Mouse (Mus musculus) limb, embryonic 15.5 days (tissue): Measurements from ENCODE around the gene Antxr1. TPM values are rescaled to one million over a fixed set of nuclear protein-coding genes. Genes with fewer than 3 reads are reported as not detected.

ENCODE experiments used
- ATAC-seq: fragments of 200-750 bp; cut with Nextera tagmentation; 2 replicates; pipeline ENCODE4 v1.8.0; 2017; ENCODE audit warnings: low read depth, moderate TSS enrichment; ENCODE audit not compliant: insufficient number of reproducible peaks, low FRiP score, low TSS enrichment
- H3K27ac ChIP-seq: fragments of 300-500 bp; sonication (generic); 2 replicates; pipeline ENCODE4 v1.5.1; 2015; ENCODE audit warnings: moderate library complexity, mild to moderate bottlenecking, inconsistent platforms
- H3K27me3 ChIP-seq: fragments of 300-500 bp; sonication (generic); 2 replicates; pipeline ENCODE4 v1.6.1; 2015; ENCODE audit warnings: inconsistent platforms
- H3K36me3 ChIP-seq: fragments of 300-500 bp; sonication (generic); 2 replicates; pipeline ENCODE4 v1.6.1; 2015; ENCODE audit warnings: inconsistent platforms
- H3K4me1 ChIP-seq: fragments of 300-500 bp; sonication (generic); 2 replicates; pipeline ENCODE4 v1.6.1; 2015; ENCODE audit warnings: inconsistent platforms
- H3K4me2 ChIP-seq: fragments of 300-500 bp; sonication (generic); 2 replicates; pipeline ENCODE4 v1.6.1; 2015; ENCODE audit warnings: mild to moderate bottlenecking, inconsistent platforms
- H3K4me3 ChIP-seq: fragments of 300-500 bp; sonication (generic); 2 replicates; pipeline ENCODE4 v1.5.1; 2015; ENCODE audit warnings: mild to moderate bottlenecking, inconsistent platforms
- H3K9ac ChIP-seq: fragments of 300-500 bp; sonication (generic); 2 replicates; pipeline ENCODE4 v1.6.1; 2015; ENCODE audit warnings: inconsistent platforms
- H3K9me3 ChIP-seq: fragments of 300-500 bp; sonication (generic); 2 replicates; pipeline ENCODE4 v1.6.1; 2016; ENCODE audit warnings: inconsistent platforms
- WGBS: fragments of 180-500 bp; shearing (Covaris S2); methylation state at CpG from one replicate; pipeline ENCODE4 v1.1.7; 2015; 5-methylcytosine and 5-hydroxymethylcytosine counted together
- polyA plus RNA-seq: library from polyadenylated mRNA; unstranded; fragments of >200 nt; fragmentation: Nextera tagmentation; extraction: Ambion mirVana; gene quantifications from 2 replicates; pipeline ENCODE4 v1.2.1, GENCODE M21; 2015

The Antxr1 gene
- polyA plus RNA-seq, 1 experiment from 2014 or later = 21.7 TPM

DNA sequence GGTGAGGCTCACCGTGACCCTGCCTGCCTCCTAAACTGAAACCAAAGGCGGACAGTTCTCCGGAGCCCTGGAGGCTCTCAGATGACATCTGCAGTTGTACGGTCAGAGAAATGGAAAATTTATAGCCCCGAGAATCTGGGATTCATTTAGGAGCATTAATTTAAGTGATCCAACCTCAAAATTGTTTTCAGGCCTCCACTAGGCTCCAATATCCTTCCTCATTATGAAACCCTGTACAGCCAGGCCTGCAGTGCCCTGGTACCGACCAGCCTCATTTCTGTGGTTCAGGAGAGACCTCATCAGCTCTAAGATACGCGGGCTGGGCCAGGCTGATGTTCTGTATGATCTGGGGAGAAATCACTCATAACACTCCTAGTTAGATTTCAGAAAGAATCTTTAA, 184.2 kb downstream of the Antxr1 start:
- ATAC-seq = no peak
- H3K4me3 ChIP-seq = no peak overlapping the region
- H3K4me2 ChIP-seq = no peak overlapping the region
- H3K9ac ChIP-seq = no peak overlapping the region
- H3K36me3 ChIP-seq = peaks cover 7% of the 10 kb centered on the region
- H3K4me1 ChIP-seq = peaks cover 38% of the 10 kb centered on the region
- H3K27ac ChIP-seq = peak overlapping the region; percentile 47; the same call in 1 of the 2 replicates
- H3K27me3 ChIP-seq = no peaks in the 10 kb centered on the region
- 47% methylated on average over 8 of the region's 8 CpGs for WGBS
- H3K9me3 ChIP-seq = no peaks in the 10 kb centered on the region

DNA sequence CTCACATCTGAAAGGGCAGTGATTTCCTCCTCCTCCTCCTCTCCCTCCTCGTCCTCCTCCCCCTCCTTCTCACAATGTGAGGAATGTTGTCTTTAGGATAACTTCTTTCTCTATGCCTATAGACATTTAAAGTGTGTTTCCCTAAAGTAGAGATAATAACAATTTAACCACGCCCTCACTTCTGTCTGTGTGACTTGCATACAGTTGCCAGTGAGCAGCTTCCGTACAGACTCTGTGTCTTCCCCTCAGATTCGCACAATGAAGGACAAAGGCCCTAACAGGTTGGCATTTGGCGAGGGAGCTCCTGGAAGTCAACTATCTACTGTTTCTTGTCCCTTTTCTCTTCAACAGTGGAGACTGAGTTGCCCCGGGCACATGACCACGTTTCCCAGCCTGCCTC, 185.2 kb downstream of the Antxr1 start:
- Histone ChIP-seq H3K27me3 (no peaks in the 10 kb centered on the region), H3K4me1 (peaks cover 38% of the 10 kb centered on the region), H3K9ac (no peak overlapping the region), H3K27ac (no peak overlapping the region), H3K36me3 (peaks cover 7% of the 10 kb centered on the region), H3K4me3 (no peak overlapping the region), H3K4me2 (no peak overlapping the region), H3K9me3 (no peaks in the 10 kb centered on the region)
- ATAC-seq = no peak
- 83% methylated on average over 7 of the region's 7 CpGs for whole genome bisulfite sequencing

DNA sequence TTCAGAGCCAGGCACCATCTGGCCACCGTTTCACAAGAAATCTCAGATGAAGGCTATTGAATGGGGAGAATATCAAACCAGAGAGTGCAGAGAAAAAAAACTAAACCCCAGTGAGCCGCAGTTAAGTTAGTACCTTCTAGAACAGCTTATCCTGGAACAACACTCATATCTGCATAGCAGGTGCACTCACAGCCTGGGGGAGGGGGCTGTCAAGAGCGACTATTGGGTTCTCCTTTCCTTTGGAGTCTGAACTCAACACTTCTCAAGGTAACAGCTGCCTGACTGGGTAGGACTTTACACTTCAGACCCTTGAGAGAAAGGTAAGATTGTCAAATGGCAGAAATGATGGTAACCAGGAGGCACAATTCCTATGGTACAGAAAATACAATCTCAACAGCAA, 187.7 kb downstream of the Antxr1 start:
- ATAC-seq = no peak
- Histone ChIP-seq H3K4me3 (no peak overlapping the region), H3K9me3 (no peaks in the 10 kb centered on the region), H3K36me3 (no peaks in the 10 kb centered on the region; the same call in 1 of the 2 replicates), H3K27ac (no peak overlapping the region), H3K4me1 (peaks cover 40% of the 10 kb centered on the region), H3K4me2 (no peak overlapping the region), H3K9ac (no peak overlapping the region), H3K27me3 (no peaks in the 10 kb centered on the region)
- WGBS = 55% methylated on average over 3 of the region's 3 CpGs

DNA sequence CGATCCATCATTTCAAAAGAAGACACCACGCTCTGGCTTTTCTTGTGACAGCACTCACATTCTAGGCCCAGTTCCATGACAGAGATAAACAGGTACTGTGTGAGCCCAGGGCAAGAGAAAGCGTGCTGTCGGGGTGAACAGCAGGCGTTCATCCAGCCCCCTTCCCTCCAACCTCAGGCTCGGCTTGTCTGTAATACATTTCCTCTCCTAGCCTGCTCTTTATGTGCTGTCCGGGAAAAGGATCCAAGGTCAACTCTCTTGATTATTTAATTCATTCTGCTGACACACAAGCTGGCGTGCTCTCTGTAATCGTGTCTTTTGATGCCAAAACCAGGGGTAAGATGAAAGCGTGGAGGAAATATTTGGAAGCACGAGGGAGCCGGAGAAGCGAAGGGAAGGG, 192.0 kb downstream of the Antxr1 start:
- Histone ChIP-seq H3K9ac (no peak overlapping the region), H3K4me3 (no peak overlapping the region), H3K4me1 (peaks cover 50% of the 10 kb centered on the region), H3K4me2 (no peak overlapping the region), H3K27me3 (no peaks in the 10 kb centered on the region), H3K9me3 (no peaks in the 10 kb centered on the region), H3K36me3 (0 out of 2 replicates have a peak, but pooled peaks cover 7% of the 10 kb centered on the region), H3K27ac (peak overlapping the region; percentile 75)
- ATAC-seq = no peak
- 56% methylated on average over 13 of the region's 13 CpGs for WGBS

DNA sequence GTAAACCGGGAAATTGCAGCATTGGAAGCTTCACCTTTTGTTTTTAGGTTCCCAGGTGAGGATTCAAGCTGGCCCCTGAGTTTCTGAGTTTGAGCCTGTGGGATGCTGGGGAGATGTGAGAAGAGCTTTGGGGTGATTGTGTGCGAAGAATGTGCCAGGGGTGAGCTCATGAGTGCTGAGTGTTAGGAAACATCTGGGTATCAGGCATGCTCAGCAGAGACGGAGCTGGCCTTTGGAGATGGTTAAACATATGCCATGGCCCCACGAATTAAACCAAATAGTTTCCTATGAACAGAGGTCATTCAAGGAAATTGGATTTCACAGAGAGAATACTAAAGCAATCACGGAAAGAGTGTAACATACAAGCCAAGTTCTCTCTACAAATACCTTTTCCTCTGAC, 193.4 kb downstream of the Antxr1 start:
- 36% methylated on average over 5 of the region's 5 CpGs for WGBS
- Histone ChIP-seq H3K4me3 (no peak overlapping the region), H3K4me1 (peaks cover 50% of the 10 kb centered on the region), H3K9ac (no peak overlapping the region), H3K9me3 (no peaks in the 10 kb centered on the region), H3K27ac (peak overlapping the region; percentile 75), H3K27me3 (no peaks in the 10 kb centered on the region), H3K36me3 (0 out of 2 replicates have a peak, but pooled peaks cover 7% of the 10 kb centered on the region), H3K4me2 (no peak overlapping the region)
- ATAC-seq = no peak

DNA sequence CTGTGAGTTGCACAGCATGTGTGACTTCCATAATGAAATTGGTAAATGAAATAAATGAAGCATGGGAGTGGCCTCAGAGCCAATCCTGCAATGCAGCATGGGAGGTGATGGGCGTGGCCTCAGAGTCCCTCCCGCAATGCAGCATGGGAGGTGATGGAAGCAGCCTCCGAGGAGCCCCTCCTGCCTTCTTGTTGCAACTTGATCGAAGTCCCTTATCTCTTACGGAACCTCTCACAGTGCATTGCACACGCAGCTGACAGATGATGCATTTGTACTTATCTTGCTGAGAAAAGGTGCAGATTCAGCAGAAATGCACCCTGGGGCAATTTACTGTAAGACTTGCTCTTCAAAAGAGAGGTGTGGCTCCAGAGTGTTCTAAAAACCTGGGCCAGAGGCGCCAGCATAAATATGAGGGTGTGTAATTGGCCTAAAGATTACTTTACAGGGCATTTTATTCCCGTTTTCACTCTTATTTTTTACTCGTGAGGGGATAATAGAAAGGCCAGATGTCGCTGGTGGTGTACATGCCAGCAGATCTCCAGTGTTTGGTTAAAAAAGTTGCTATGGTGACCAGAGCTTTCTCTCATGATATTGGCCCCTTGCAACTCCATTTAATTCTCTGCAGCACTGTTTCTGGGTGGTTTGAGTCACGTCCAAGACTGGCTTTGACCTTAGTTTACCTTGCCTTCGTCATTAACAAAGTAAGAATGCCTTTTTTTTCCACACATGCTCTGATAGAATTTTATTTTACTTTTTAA, 195.6 kb downstream of the Antxr1 start:
- peak overlapping the region; percentile 75 for H3K27ac ChIP-seq

DNA sequence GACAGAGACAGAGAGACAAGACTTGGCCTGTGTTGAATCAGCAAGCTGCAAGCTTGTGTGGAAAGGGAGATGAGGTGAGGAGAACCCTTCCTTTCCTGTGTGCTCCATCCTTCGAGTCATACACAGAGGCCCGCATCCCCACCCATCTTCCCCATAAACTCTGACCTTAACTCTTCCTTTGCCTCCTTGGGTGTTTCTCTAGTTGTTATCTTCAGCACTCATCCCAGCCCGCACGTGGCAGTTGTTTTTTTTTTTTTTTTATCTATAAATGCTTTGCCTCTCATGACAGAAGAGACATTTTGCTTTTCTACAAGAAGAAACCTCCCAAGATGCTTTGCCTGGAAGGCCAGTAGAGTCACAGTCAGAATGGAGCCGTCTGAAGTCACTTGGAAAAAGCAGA, 197.1 kb downstream of the Antxr1 start:
- no peak overlapping the region for H3K9ac ChIP-seq
- H3K9me3 ChIP-seq = no peaks in the 10 kb centered on the region
- H3K27me3 ChIP-seq = no peaks in the 10 kb centered on the region
- H3K4me1 ChIP-seq = peaks cover 39% of the 10 kb centered on the region
- peaks cover 33% of the 10 kb centered on the region for H3K36me3 ChIP-seq
- no peak for ATAC-seq
- H3K4me3 ChIP-seq = no peak overlapping the region
- no peak overlapping the region for H3K27ac ChIP-seq
- WGBS = 89% methylated on average over 5 of the region's 5 CpGs
- H3K4me2 ChIP-seq = no peak overlapping the region

More for the DNA sequence above, 195.6 kb downstream of the Antxr1 start:
- Histone ChIP-seq H3K4me2 (no peak overlapping the region), H3K4me1 (peaks cover 50% of the 10 kb centered on the region), H3K4me3 (no peak overlapping the region), H3K9ac (no peak overlapping the region), H3K36me3 (peaks cover 27% of the 10 kb centered on the region), H3K27me3 (no peaks in the 10 kb centered on the region), H3K9me3 (no peaks in the 10 kb centered on the region)
- ATAC-seq = peak; percentile 42; the same call in 1 of the 2 replicates
- 38% methylated on average over 12 of the region's 12 CpGs for WGBS

DNA sequence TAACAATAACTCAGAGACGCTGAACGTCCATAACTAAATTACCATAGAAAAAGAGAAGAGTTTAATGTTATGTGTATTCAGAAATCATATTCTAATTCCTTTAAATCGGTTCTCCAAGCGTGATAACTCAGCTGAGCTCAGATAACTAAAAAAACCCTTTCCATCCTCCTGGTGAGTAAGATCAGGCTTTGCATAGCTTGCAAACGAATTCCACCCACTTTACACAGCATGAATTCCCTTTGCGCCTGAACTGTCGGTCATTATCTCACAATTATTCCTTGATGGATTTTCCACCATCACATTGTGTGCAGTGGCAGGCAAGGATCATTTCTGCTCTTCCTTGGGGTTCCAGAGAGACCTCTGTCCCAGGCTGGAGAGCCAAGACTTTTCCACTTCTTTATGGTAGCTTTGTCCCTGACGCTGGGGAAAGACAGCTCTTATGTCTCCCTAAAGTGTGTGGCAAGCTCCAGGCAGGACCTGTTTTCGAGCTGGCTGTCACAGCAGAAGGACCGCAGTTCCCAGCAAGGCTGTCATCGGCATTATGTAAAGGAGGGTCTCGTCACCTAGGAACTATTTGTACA, 201.6 kb downstream of the Antxr1 start:
- no peaks in the 10 kb centered on the region for H3K27me3 ChIP-seq
- WGBS = 68% methylated on average over 12 of the region's 12 CpGs
- no peak for ATAC-seq
- H3K9ac ChIP-seq = no peak overlapping the region
- H3K27ac ChIP-seq = no peak overlapping the region
- H3K36me3 ChIP-seq = peaks cover 26% of the 10 kb centered on the region
- no peak overlapping the region for H3K4me3 ChIP-seq
- no peaks in the 10 kb centered on the region for H3K9me3 ChIP-seq
- H3K4me2 ChIP-seq = no peak overlapping the region
- peaks cover 10% of the 10 kb centered on the region; the same call in 1 of the 2 replicates for H3K4me1 ChIP-seq

DNA sequence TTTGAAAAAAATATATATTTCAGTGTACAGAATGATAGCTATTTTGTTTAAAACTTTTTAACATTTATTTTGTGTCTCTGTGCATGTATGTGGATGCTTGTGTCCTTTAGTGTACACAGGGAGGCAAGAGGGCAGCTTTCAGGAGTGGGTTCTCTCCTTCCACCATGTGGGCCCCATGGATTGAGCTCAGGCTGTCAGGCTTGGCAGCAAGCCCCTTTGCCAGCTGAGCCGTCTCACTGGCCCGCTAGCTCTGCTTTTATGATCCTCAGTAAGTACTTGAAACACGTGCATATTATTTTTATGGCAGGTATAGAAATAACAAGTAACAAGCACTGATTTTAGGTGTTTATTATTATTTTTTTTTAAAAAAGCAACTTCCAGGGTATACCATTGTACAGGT, 202.1 kb downstream of the Antxr1 start:
- Histone ChIP-seq H3K36me3 (peaks cover 26% of the 10 kb centered on the region), H3K4me1 (peaks cover 11% of the 10 kb centered on the region; the same call in 1 of the 2 replicates), H3K9ac (no peak overlapping the region), H3K27ac (no peak overlapping the region), H3K27me3 (no peaks in the 10 kb centered on the region), H3K9me3 (no peaks in the 10 kb centered on the region), H3K4me2 (no peak overlapping the region), H3K4me3 (no peak overlapping the region)
- 49% methylated on average over 3 of the region's 3 CpGs for WGBS
- no peak for ATAC-seq

DNA sequence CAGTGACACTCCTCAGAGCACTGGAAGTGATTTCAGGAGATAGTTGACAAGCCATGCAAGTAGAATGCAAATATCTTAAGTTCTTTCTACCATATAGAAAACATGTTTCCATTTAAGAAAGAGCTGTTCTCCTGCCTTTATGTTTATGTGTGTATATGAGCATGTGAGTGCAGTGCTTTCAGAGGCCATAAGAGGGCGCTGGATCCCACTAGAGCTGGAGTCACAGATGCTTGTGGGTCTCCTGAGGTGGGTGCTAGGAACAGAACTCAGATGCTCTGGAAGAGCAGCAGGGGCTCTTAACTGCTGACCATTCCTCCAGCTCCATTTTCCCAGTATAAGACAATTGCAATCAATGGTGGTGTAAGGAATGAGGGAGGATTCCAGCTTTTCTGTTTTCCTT, 204.5 kb downstream of the Antxr1 start:
- WGBS = 82% methylated on average over 1 of the region's 1 CpGs
- H3K27me3 ChIP-seq = no peaks in the 10 kb centered on the region
- H3K9me3 ChIP-seq = no peaks in the 10 kb centered on the region
- ATAC-seq = no peak
- no peak overlapping the region for H3K27ac ChIP-seq
- H3K36me3 ChIP-seq = peaks cover 18% of the 10 kb centered on the region
- peaks cover 20% of the 10 kb centered on the region for H3K4me1 ChIP-seq
- H3K9ac ChIP-seq = no peak overlapping the region
- H3K4me2 ChIP-seq = no peak overlapping the region
- no peak overlapping the region for H3K4me3 ChIP-seq

DNA sequence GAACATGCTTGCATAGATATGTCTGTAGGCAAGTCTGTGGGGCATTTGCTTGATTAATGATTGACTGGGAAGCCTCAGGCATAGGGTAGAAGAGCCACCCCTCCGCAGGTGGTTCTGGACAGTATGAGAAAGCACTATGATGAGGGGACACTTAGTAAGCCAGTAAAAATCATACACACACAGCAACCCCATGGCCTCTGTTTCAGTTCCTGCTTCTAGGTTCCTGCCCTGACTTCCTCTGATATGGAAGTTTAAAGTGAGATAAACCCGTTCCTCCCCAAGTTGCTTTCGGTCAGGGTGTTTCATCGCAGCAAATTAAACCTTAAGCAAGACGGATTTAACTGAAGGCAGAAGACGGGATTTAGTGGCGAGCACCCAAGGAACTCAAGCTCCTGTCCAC, 205.0 kb downstream of the Antxr1 start:
- peaks cover 13% of the 10 kb centered on the region for H3K36me3 ChIP-seq
- no peaks in the 10 kb centered on the region for H3K27me3 ChIP-seq
- WGBS = 94% methylated on average over 7 of the region's 7 CpGs
- no peak overlapping the region for H3K27ac ChIP-seq
- no peak overlapping the region for H3K4me3 ChIP-seq
- no peaks in the 10 kb centered on the region for H3K9me3 ChIP-seq
- H3K9ac ChIP-seq = no peak overlapping the region
- ATAC-seq = no peak
- H3K4me1 ChIP-seq = peaks cover 22% of the 10 kb centered on the region
- no peak overlapping the region for H3K4me2 ChIP-seq

DNA sequence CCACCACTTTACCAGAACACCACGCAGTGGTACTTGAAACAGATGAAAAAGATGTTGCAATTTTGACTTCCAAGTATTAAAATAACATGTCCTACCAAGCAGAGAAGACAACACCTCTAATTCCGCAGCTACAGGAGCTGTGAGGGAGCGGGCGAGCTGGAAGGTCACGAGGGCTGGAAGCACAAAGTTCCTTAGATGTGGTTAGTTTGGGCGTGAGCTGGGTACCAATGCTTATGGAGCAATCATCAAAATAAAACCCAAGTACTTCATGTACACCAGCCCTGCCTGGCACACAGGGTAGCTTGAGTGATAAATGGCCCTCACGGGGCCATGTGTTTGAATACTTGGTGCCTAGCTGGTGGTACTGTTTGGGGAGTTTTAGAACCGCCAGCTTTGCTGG, 205.8 kb downstream of the Antxr1 start:
- ATAC-seq = no peak
- Histone ChIP-seq H3K36me3 (peaks cover 6% of the 10 kb centered on the region), H3K27me3 (no peaks in the 10 kb centered on the region), H3K9me3 (no peaks in the 10 kb centered on the region), H3K4me2 (no peak overlapping the region), H3K27ac (peak overlapping the region; percentile 30; the same call in 1 of the 2 replicates), H3K9ac (no peak overlapping the region), H3K4me1 (peaks cover 23% of the 10 kb centered on the region), H3K4me3 (no peak overlapping the region)
- 72% methylated on average over 8 of the region's 8 CpGs for WGBS
